Mouse (Mus musculus) forebrain, embryonic 10.5 days (tissue): ENCODE data around the gene Rnf145. TPM values are rescaled to one million over a fixed set of nuclear protein-coding genes. Genes with fewer than 3 reads are reported as not detected.
"Not testable (repeated sequence)": the region's sequence is repeated elsewhere in the genome, so short reads cannot be mapped to it uniquely, and the experiment has no call there.

Experiments used
- DNase-seq: peaks from one replicate; pipeline ENCODE4 v3.0.0-alpha.2; 2017; ENCODE audit warnings: low spot score; ENCODE audit errors: extremely low spot score
- H3K27ac ChIP-seq: fragments of 300-500 bp; sonication (generic); 2 replicates; pipeline ENCODE4 v1.5.1; 2016; ENCODE audit warnings: mild to moderate bottlenecking
- H3K27me3 ChIP-seq: fragments of 300-500 bp; sonication (generic); 2 replicates; pipeline ENCODE4 v1.6.1; 2016; ENCODE audit warnings: mild to moderate bottlenecking; ENCODE audit not compliant: poor library complexity, severe bottlenecking
- H3K36me3 ChIP-seq: fragments of 300-500 bp; sonication (generic); replicated peaks from 2 replicates; pipeline ENCODE4 v1.6.1; 2016; ENCODE audit warnings: mild to moderate bottlenecking, moderate library complexity
- H3K4me1 ChIP-seq: fragments of 300-500 bp; sonication (generic); 2 replicates; pipeline ENCODE4 v1.6.1; 2016
- H3K4me3 ChIP-seq: fragments of 300-500 bp; sonication (generic); 2 replicates; pipeline ENCODE4 v1.5.1; 2016; ENCODE audit warnings: mild to moderate bottlenecking, moderate library complexity
- H3K9me3 ChIP-seq: fragments of 300-500 bp; sonication (generic); 2 replicates; pipeline ENCODE4 v1.6.1; 2016; ENCODE audit warnings: mild to moderate bottlenecking, moderate library complexity
- WGBS: fragments of 180-500 bp; shearing (Covaris S2); methylation state at CpG from one replicate; pipeline ENCODE4 v1.1.7; 2016; 5-methylcytosine and 5-hydroxymethylcytosine counted together
- polyA plus RNA-seq: library from polyadenylated mRNA; unstranded; fragments of >200 nt; fragmentation: Nextera tagmentation; extraction: Ambion mirVana; gene quantifications from 2 replicates; pipeline ENCODE4 v1.2.1, GENCODE M21; 2016

Rnf145 gene
- polyA plus RNA-seq, 1 experiment from 2014 or later = 92.8 TPM

GRCm38 (mm10) chr11:44564245-44564864, 45.6 kb downstream of the Rnf145 start:
- no peaks in the 10 kb centered on the region for H3K4me1 ChIP-seq
- peaks cover 2% of the 10 kb centered on the region; the same call in 1 of the 2 replicates for H3K9me3 ChIP-seq
- no peak overlapping the region for H3K4me3 ChIP-seq
- H3K27me3 ChIP-seq = no peaks in the 10 kb centered on the region
- H3K36me3 ChIP-seq = peaks cover 87% of the 10 kb centered on the region
- H3K27ac ChIP-seq = no peak overlapping the region
- WGBS = 95% methylated on average over 12 of the region's 12 CpGs
- no peak for DNase-seq

GRCm38 (mm10) chr11:44564940-44565339, 46.2 kb downstream of the Rnf145 start:
- DNase-seq = no peak
- Histone ChIP-seq H3K9me3 (peaks cover 8% of the 10 kb centered on the region), H3K4me1 (no peaks in the 10 kb centered on the region), H3K27me3 (no peaks in the 10 kb centered on the region), H3K4me3 (no peak overlapping the region), H3K27ac (no peak overlapping the region), H3K36me3 (peaks cover 87% of the 10 kb centered on the region)

- WGBS = 95% methylated on average over 4 of the region's 4 CpGs
- H3K27ac ChIP-seq, H3K4me3 ChIP-seq, H3K9me3 ChIP-seq, H3K27me3 ChIP-seq, DNase-seq, H3K4me1 ChIP-seq: not testable (repeated sequence)
- peaks cover 39% of the 10 kb centered on the region for H3K36me3 ChIP-seq
These were observed 51.6 kb downstream of the Rnf145 start for GRCm38 (mm10) chr11:44570336-44570735.

GRCm38 (mm10) chr11:44572781-44573180, 54.0 kb downstream of the Rnf145 start:
- no peak for DNase-seq
- H3K27me3 ChIP-seq = no peaks in the 10 kb centered on the region
- H3K36me3 ChIP-seq = peaks cover 15% of the 10 kb centered on the region
- H3K27ac ChIP-seq = no peak overlapping the region
- H3K4me1 ChIP-seq = no peaks in the 10 kb centered on the region
- no peak overlapping the region for H3K4me3 ChIP-seq
- H3K9me3 ChIP-seq = peaks cover 9% of the 10 kb centered on the region
- 95% methylated on average over 5 of the region's 5 CpGs for WGBS

GRCm38 (mm10) chr11:44573396-44573795, 54.6 kb downstream of the Rnf145 start:
- H3K27ac ChIP-seq = no peak overlapping the region
- WGBS = 86% methylated on average over 3 of the region's 3 CpGs
- H3K36me3 ChIP-seq = peaks cover 15% of the 10 kb centered on the region
- DNase-seq = no peak
- no peaks in the 10 kb centered on the region for H3K27me3 ChIP-seq
- H3K4me1 ChIP-seq = no peaks in the 10 kb centered on the region
- H3K9me3 ChIP-seq = peaks cover 9% of the 10 kb centered on the region
- H3K4me3 ChIP-seq = no peak overlapping the region

GRCm38 (mm10) chr11:44574391-44574790, 55.6 kb downstream of the Rnf145 start:
- peaks cover 11% of the 10 kb centered on the region for H3K36me3 ChIP-seq
- peaks cover 6% of the 10 kb centered on the region for H3K9me3 ChIP-seq
- no peaks in the 10 kb centered on the region for H3K27me3 ChIP-seq
- 93% methylated on average over 8 of the region's 8 CpGs for WGBS
- no peak for DNase-seq
- H3K4me3 ChIP-seq = no peak overlapping the region
- no peaks in the 10 kb centered on the region for H3K4me1 ChIP-seq
- H3K27ac ChIP-seq = no peak overlapping the region

- DNase-seq = no peak
- Histone ChIP-seq H3K27ac (no peak overlapping the region), H3K36me3 (peaks cover 7% of the 10 kb centered on the region), H3K27me3 (no peaks in the 10 kb centered on the region), H3K4me1 (no peaks in the 10 kb centered on the region), H3K9me3 (peaks cover 1% of the 10 kb centered on the region), H3K4me3 (no peak overlapping the region)
- 97% methylated on average over 5 of the region's 5 CpGs for WGBS
These were observed 56.1 kb downstream of the Rnf145 start for GRCm38 (mm10) chr11:44574820-44575219.

DNA sequence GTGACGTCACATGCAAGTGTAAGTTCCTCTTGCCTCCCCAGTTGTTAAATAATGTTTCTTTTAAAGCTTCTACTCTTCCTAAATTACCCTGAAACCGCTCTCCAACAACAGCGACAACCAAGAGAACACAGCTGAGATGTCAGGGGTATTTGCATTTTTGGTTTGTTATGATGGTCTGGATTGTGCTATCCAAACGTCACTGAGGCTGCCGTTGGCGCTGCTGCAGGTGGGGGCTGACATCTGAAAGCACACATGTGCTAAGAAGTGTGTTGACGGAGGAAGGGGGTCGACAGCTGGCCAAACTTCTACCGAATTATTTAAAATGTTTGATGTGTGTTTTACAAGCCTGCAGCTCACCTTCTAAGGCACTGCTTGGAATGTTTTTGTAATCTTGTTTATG, 59.1 kb downstream of the Rnf145 start:
- H3K4me3 ChIP-seq = no peak overlapping the region
- no peaks in the 10 kb centered on the region for H3K36me3 ChIP-seq
- DNase-seq = no peak
- H3K27me3 ChIP-seq = no peaks in the 10 kb centered on the region
- 89% methylated on average over 9 of the region's 9 CpGs for WGBS
- no peaks in the 10 kb centered on the region for H3K9me3 ChIP-seq
- no peak overlapping the region for H3K27ac ChIP-seq
- 0 out of 2 replicates have a peak, but pooled peaks cover 4% of the 10 kb centered on the region for H3K4me1 ChIP-seq

DNA sequence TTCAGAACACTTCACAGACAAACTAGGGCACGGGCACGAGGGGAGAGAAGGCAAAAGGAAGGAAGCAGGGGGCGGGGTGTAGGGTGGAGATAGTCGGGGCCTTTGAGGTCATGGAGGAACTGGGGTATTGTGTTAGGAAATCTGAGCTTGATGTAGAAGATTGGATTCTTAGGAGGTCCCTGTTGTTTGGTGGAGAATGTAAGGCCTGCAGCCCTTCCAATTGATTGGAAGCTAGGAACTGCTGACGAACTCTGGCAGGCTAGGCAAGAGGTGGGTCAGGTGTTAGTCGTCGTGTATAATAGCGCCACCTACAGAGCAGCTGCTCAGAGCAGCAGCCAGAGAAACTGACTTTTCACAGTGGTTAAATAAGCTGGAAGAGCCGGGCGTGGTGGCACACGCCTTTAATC, 62.5 kb downstream of the Rnf145 start:
- no peak for DNase-seq
- no peaks in the 10 kb centered on the region for H3K27me3 ChIP-seq
- 39% methylated on average over 11 of the region's 11 CpGs for WGBS
- H3K36me3 ChIP-seq = no peaks in the 10 kb centered on the region
- no peak overlapping the region for H3K27ac ChIP-seq
- H3K4me3 ChIP-seq = no peak overlapping the region
- H3K4me1 ChIP-seq = 0 out of 2 replicates have a peak, but pooled peaks cover 4% of the 10 kb centered on the region
- H3K9me3 ChIP-seq = no peaks in the 10 kb centered on the region

DNA sequence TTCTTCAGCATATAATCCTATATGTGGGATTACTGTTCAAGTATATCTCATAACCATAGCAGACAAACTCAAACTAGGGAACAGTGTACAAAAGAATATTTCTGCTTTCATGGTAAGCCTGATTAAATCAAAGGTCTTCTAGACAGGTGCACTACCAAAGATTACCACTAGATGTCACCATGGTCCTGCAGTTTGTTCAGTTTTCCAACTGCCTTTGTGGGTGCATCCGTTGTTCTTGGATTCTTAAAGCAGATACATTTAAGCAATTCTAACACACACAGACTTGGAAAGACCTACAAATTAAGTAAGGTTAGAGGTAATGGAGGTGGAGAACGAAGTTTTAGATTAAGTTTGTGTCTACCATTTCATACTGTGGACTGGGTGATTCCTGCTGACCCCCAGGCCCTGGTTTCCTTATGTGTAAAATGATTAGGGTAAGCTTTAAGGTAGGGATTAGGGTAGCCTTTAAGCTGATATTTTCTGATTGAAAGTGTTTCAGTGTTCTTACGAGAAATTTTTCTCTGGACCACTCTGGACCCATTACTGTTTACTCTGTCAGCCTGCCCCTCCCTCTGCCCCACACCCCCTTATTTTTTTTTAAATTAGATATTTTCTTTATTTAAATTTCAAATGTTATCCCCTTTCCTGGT, 67.4 kb downstream of the Rnf145 start:
- H3K27ac ChIP-seq = no peak overlapping the region
- no peak overlapping the region for H3K4me3 ChIP-seq
- 0 out of 2 replicates have a peak, but pooled peaks cover 3% of the 10 kb centered on the region for H3K4me1 ChIP-seq
- no peaks in the 10 kb centered on the region for H3K27me3 ChIP-seq
- no peaks in the 10 kb centered on the region for H3K36me3 ChIP-seq
- peak; percentile 47 for DNase-seq
- WGBS = 20% methylated on average over 3 of the region's 3 CpGs
- H3K9me3 ChIP-seq = no peaks in the 10 kb centered on the region

DNA sequence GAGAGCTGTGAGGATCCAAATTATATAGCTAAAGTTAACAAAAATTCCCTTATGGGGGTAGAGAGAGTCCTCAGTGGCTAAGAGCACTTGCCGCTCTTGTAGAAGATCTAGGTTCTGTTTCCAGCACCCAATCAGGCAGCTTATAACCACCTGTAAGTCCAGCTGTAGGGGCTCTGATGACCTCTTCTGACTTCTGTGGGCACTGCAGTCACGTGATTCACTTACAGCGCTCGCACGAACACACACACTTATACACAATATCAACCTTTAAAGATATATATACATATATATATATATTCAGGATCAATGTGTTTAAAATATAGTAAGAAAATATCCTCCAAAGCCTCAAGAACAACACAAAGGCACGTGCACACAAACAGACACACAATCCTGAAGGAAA, 74.3 kb downstream of the Rnf145 start:
- H3K9me3 ChIP-seq = no peaks in the 10 kb centered on the region
- DNase-seq = no peak
- H3K4me1 ChIP-seq = no peaks in the 10 kb centered on the region
- H3K4me3 ChIP-seq = no peak overlapping the region
- no peak overlapping the region for H3K27ac ChIP-seq
- no peaks in the 10 kb centered on the region for H3K27me3 ChIP-seq
- no peaks in the 10 kb centered on the region for H3K36me3 ChIP-seq
- WGBS = 91% methylated on average over 6 of the region's 6 CpGs

DNA sequence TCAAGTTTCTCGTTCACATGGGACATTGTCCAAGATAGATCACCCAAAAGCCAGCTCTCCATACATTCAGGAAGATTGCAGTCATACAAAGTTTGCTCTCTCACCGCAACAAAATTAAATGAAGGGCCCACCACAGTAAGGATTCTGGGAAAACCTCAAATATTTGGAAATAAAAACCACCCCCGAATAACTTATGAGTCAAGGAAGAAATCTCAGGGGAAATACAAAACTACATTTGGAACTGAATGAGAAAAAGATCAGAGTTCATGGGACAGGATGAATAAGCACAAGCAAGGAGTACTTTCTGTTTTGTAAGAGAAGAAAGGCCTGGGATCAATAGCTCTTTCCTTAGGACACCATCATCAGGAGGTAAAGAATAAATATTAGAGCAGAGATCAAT, 76.0 kb downstream of the Rnf145 start:
- no peaks in the 10 kb centered on the region for H3K36me3 ChIP-seq
- WGBS = 85% methylated on average over 3 of the region's 3 CpGs
- H3K4me3 ChIP-seq = no peak overlapping the region
- H3K27ac ChIP-seq = no peak overlapping the region
- H3K4me1 ChIP-seq = no peaks in the 10 kb centered on the region
- H3K27me3 ChIP-seq = no peaks in the 10 kb centered on the region
- DNase-seq = no peak
- no peaks in the 10 kb centered on the region for H3K9me3 ChIP-seq

GRCm38 (mm10) chr11:44606881-44607280, 88.1 kb downstream of the Rnf145 start:
- Histone ChIP-seq H3K27me3 (peaks cover 14% of the 10 kb centered on the region), H3K4me3 (no peak overlapping the region), H3K27ac (no peak overlapping the region), H3K36me3 (no peaks in the 10 kb centered on the region), H3K4me1 (peaks cover 8% of the 10 kb centered on the region), H3K9me3 (no peaks in the 10 kb centered on the region)
- 86% methylated on average over 8 of the region's 8 CpGs for WGBS
- no peak for DNase-seq
